Mouse (Mus musculus): ENCODE data around the gene Abhd17c. TPM values are rescaled to one million over a fixed set of nuclear protein-coding genes. Genes with fewer than 3 reads are reported as not detected.
"Not testable (repeated sequence)": the region's sequence is repeated elsewhere in the genome, so short reads cannot be mapped to it uniquely, and the experiment has no call there.

Abhd17c gene
- polyA plus RNA-seq (2012; ENCODE audit: insufficient read depth, low replicate concordance): 8.1 and 16.3 TPM in 2 replicates

- Histone ChIP-seq H3K9me3 (no peaks in the 10 kb centered on the region), H3K4me1 (peaks cover 50% of the 10 kb centered on the region), H3K4me3 (replicated peaks) (peak within 1 kb of the TSS; percentile 96), H3K36me3 (replicated peaks; ENCODE audit: low read length) (peaks cover 3% of the 10 kb centered on the region), H3K27me3 (replicated peaks) (peaks cover 7% of the 10 kb centered on the region)
- TF ChIP-seq GATA1 (IDR thresholded peaks at IDR 0.05; ENCODE audit: borderline replicate concordance, low read length) (no peak), FLI1 (IDR thresholded peaks at IDR 0.05; ENCODE audit: low read length) (no peak)
Observed at GRCm38 (mm10) chr7:84151001-84151959, at the start of gene Abhd17c. TSS of gene Abhd17c (minus strand) at chr7:84151893.

- TF ChIP-seq GATA1 (IDR thresholded peaks at IDR 0.05; ENCODE audit: borderline replicate concordance, low read length) (no peak), FLI1 (IDR thresholded peaks at IDR 0.05; ENCODE audit: low read length) (no peak)
- Histone ChIP-seq H3K4me3 (replicated peaks) (no peak overlapping the region), H3K4me1 (peaks cover 22% of the 10 kb centered on the region), H3K27me3 (replicated peaks) (peaks cover 33% of the 10 kb centered on the region), H3K9me3 (peaks cover 4% of the 10 kb centered on the region), H3K36me3 (replicated peaks; ENCODE audit: low read length) (no peaks in the 10 kb centered on the region)
Observed at GRCm38 (mm10) chr7:84197208-84197860, 45.6 kb upstream of the Abhd17c start.

GRCm38 (mm10) chr7:84196221-84196620 lies 44.5 kb upstream of the Abhd17c start:
- peaks cover 33% of the 10 kb centered on the region for H3K4me1 ChIP-seq
- no peak overlapping the region for H3K4me3 ChIP-seq (replicated peaks)
- peaks cover 4% of the 10 kb centered on the region for H3K9me3 ChIP-seq
- TF ChIP-seq FLI1 (IDR thresholded peaks at IDR 0.05; ENCODE audit: low read length) (no peak), GATA1 (IDR thresholded peaks at IDR 0.05; ENCODE audit: borderline replicate concordance, low read length) (no peak)
- H3K27me3 ChIP-seq (replicated peaks): peaks cover 23% of the 10 kb centered on the region
- no peaks in the 10 kb centered on the region for H3K36me3 ChIP-seq (replicated peaks; ENCODE audit: low read length)

- Histone ChIP-seq H3K36me3 (replicated peaks; ENCODE audit: low read length) (no peaks in the 10 kb centered on the region), H3K4me1 (peaks cover 33% of the 10 kb centered on the region), H3K4me3 (replicated peaks) (no peak overlapping the region), H3K27me3 (replicated peaks) (peaks cover 13% of the 10 kb centered on the region), H3K9me3 (peaks cover 4% of the 10 kb centered on the region)
- TF ChIP-seq GATA1 (IDR thresholded peaks at IDR 0.05; ENCODE audit: borderline replicate concordance, low read length) (no peak), FLI1 (IDR thresholded peaks at IDR 0.05; ENCODE audit: low read length) (no peak)
Observed at GRCm38 (mm10) chr7:84192256-84192655, 40.6 kb upstream of the Abhd17c start.

GRCm38 (mm10) chr7:84191476-84191875 lies 39.8 kb upstream of the Abhd17c start:
- H3K9me3 ChIP-seq: peaks cover 4% of the 10 kb centered on the region
- H3K36me3 ChIP-seq (replicated peaks; ENCODE audit: low read length): no peaks in the 10 kb centered on the region
- no peak for TF ChIP-seq FLI1 (IDR thresholded peaks at IDR 0.05; ENCODE audit: low read length)
- no peak for TF ChIP-seq GATA1 (IDR thresholded peaks at IDR 0.05; ENCODE audit: borderline replicate concordance, low read length)
- no peak overlapping the region for H3K4me3 ChIP-seq (replicated peaks)
- H3K4me1 ChIP-seq: peaks cover 25% of the 10 kb centered on the region
- H3K27me3 ChIP-seq (replicated peaks): peaks cover 10% of the 10 kb centered on the region

- TF ChIP-seq FLI1 (IDR thresholded peaks at IDR 0.05; ENCODE audit: low read length) (no peak), GATA1 (IDR thresholded peaks at IDR 0.05; ENCODE audit: borderline replicate concordance, low read length) (no peak)
- Histone ChIP-seq H3K4me3 (replicated peaks) (no peak overlapping the region), H3K36me3 (replicated peaks; ENCODE audit: low read length) (no peaks in the 10 kb centered on the region), H3K4me1 (peaks cover 15% of the 10 kb centered on the region), H3K9me3 (peaks cover 4% of the 10 kb centered on the region), H3K27me3 (replicated peaks) (peaks cover 11% of the 10 kb centered on the region)
Observed at GRCm38 (mm10) chr7:84188196-84188595, 36.5 kb upstream of the Abhd17c start.

- peaks cover 4% of the 10 kb centered on the region; the same call in 1 of the 2 replicates for H3K9me3 ChIP-seq
- H3K4me1 ChIP-seq: no peaks in the 10 kb centered on the region
- no peaks in the 10 kb centered on the region for H3K36me3 ChIP-seq (replicated peaks; ENCODE audit: low read length)
- peaks cover 21% of the 10 kb centered on the region for H3K27me3 ChIP-seq (replicated peaks)
- H3K4me3 ChIP-seq (replicated peaks): no peak overlapping the region
- no peak for TF ChIP-seq GATA1 (IDR thresholded peaks at IDR 0.05; ENCODE audit: borderline replicate concordance, low read length)
- no peak for TF ChIP-seq FLI1 (IDR thresholded peaks at IDR 0.05; ENCODE audit: low read length)
Observed at GRCm38 (mm10) chr7:84185196-84185595, 33.5 kb upstream of the Abhd17c start.

- H3K4me3 ChIP-seq (replicated peaks): no peak overlapping the region
- peaks cover 9% of the 10 kb centered on the region for H3K9me3 ChIP-seq
- peaks cover 21% of the 10 kb centered on the region for H3K27me3 ChIP-seq (replicated peaks)
- no peaks in the 10 kb centered on the region for H3K4me1 ChIP-seq
- no peaks in the 10 kb centered on the region for H3K36me3 ChIP-seq (replicated peaks; ENCODE audit: low read length)
- TF ChIP-seq FLI1 (IDR thresholded peaks at IDR 0.05; ENCODE audit: low read length) (no peak), GATA1 (IDR thresholded peaks at IDR 0.05; ENCODE audit: borderline replicate concordance, low read length) (no peak)
Observed at GRCm38 (mm10) chr7:84184703-84185102, 33.0 kb upstream of the Abhd17c start.

- H3K9me3 ChIP-seq: peaks cover 12% of the 10 kb centered on the region
- H3K27me3 ChIP-seq (replicated peaks): peaks cover 29% of the 10 kb centered on the region
- H3K4me1 ChIP-seq: peaks cover 11% of the 10 kb centered on the region
- not testable (repeated sequence) for H3K36me3 ChIP-seq (replicated peaks; ENCODE audit: low read length); H3K4me3 ChIP-seq (replicated peaks)
Observed at GRCm38 (mm10) chr7:84178809-84179208, 27.1 kb upstream of the Abhd17c start.
